Mouse (Mus musculus): ENCODE data around the gene Tmem135. TPM values are rescaled to one million over a fixed set of nuclear protein-coding genes. Genes with fewer than 3 reads are reported as not detected.

The Tmem135 gene
- polyA plus RNA-seq, 1 experiment, result 30.9 TPM

GRCm38 (mm10) chr7:89222609-89223008 is 181.4 kb downstream of the Tmem135 start:
- Histone ChIP-seq H3K4me3 (ENCODE audit: insufficient read depth, low read length) (no peak overlapping the region), H3K27ac (ENCODE audit: insufficient read depth, low read length) (no peak overlapping the region), H3K4me1 (ENCODE audit: control insufficient read depth, insufficient read depth, low read length) (peaks cover 5% of the 10 kb centered on the region)
- TF ChIP-seq CTCF (IDR thresholded peaks at IDR 0.05; ENCODE audit: extremely low read depth, insufficient read depth, low read length), result no peak
- no peak for TF ChIP-seq POLR2A (IDR thresholded peaks at IDR 0.05; ENCODE audit: extremely low read depth, insufficient read depth, low read length)

- Histone ChIP-seq H3K27ac (ENCODE audit: insufficient read depth, low read length) (no peak overlapping the region), H3K4me3 (ENCODE audit: insufficient read depth, low read length) (no peak overlapping the region), H3K4me1 (ENCODE audit: control insufficient read depth, insufficient read depth, low read length) (no peaks in the 10 kb centered on the region)
- TF ChIP-seq POLR2A (IDR thresholded peaks at IDR 0.05; ENCODE audit: extremely low read depth, insufficient read depth, low read length) (no peak), CTCF (IDR thresholded peaks at IDR 0.05; ENCODE audit: extremely low read depth, insufficient read depth, low read length) (no peak)
Observed at GRCm38 (mm10) chr7:89216628-89217027, 187.4 kb downstream of the Tmem135 start.

- no peak overlapping the region for H3K27ac ChIP-seq (ENCODE audit: insufficient read depth, low read length)
- no peak overlapping the region for H3K4me3 ChIP-seq (ENCODE audit: insufficient read depth, low read length)
- TF ChIP-seq POLR2A (IDR thresholded peaks at IDR 0.05; ENCODE audit: extremely low read depth, insufficient read depth, low read length), result no peak
- TF ChIP-seq CTCF (IDR thresholded peaks at IDR 0.05; ENCODE audit: extremely low read depth, insufficient read depth, low read length), result no peak
- no peaks in the 10 kb centered on the region for H3K4me1 ChIP-seq (ENCODE audit: control insufficient read depth, insufficient read depth, low read length)
Observed at GRCm38 (mm10) chr7:89216118-89216517, 187.9 kb downstream of the Tmem135 start.

GRCm38 (mm10) chr7:89215714-89216113 is 188.3 kb downstream of the Tmem135 start:
- Histone ChIP-seq H3K27ac (ENCODE audit: insufficient read depth, low read length) (no peak overlapping the region), H3K4me1 (ENCODE audit: control insufficient read depth, insufficient read depth, low read length) (no peaks in the 10 kb centered on the region), H3K4me3 (ENCODE audit: insufficient read depth, low read length) (no peak overlapping the region)
- TF ChIP-seq POLR2A (IDR thresholded peaks at IDR 0.05; ENCODE audit: extremely low read depth, insufficient read depth, low read length) (no peak), CTCF (IDR thresholded peaks at IDR 0.05; ENCODE audit: extremely low read depth, insufficient read depth, low read length) (no peak)

GRCm38 (mm10) chr7:89210506-89210905 is 193.5 kb downstream of the Tmem135 start:
- Histone ChIP-seq H3K4me3 (ENCODE audit: insufficient read depth, low read length) (no peak overlapping the region), H3K4me1 (ENCODE audit: control insufficient read depth, insufficient read depth, low read length) (no peaks in the 10 kb centered on the region), H3K27ac (ENCODE audit: insufficient read depth, low read length) (no peak overlapping the region)
- TF ChIP-seq POLR2A (IDR thresholded peaks at IDR 0.05; ENCODE audit: extremely low read depth, insufficient read depth, low read length), result no peak
- no peak for TF ChIP-seq CTCF (IDR thresholded peaks at IDR 0.05; ENCODE audit: extremely low read depth, insufficient read depth, low read length)

- TF ChIP-seq CTCF (IDR thresholded peaks at IDR 0.05; ENCODE audit: extremely low read depth, insufficient read depth, low read length) (no peak), POLR2A (IDR thresholded peaks at IDR 0.05; ENCODE audit: extremely low read depth, insufficient read depth, low read length) (no peak)
Observed at GRCm38 (mm10) chr7:89206165-89206564, 197.9 kb downstream of the Tmem135 start.

GRCm38 (mm10) chr7:89205402-89205801 is 198.6 kb downstream of the Tmem135 start:
- H3K4me1 ChIP-seq (ENCODE audit: control insufficient read depth, insufficient read depth, low read length), result no peaks in the 10 kb centered on the region; the same call in 1 of the 2 replicates
- no peak overlapping the region for H3K27ac ChIP-seq (ENCODE audit: insufficient read depth, low read length)
- no peak overlapping the region for H3K4me3 ChIP-seq (ENCODE audit: insufficient read depth, low read length)
- TF ChIP-seq POLR2A (IDR thresholded peaks at IDR 0.05; ENCODE audit: extremely low read depth, insufficient read depth, low read length), result no peak
- TF ChIP-seq CTCF (IDR thresholded peaks at IDR 0.05; ENCODE audit: extremely low read depth, insufficient read depth, low read length), result no peak

More at GRCm38 (mm10) chr7:89206165-89206564, 197.9 kb downstream of the Tmem135 start:
- H3K4me1 ChIP-seq (ENCODE audit: control insufficient read depth, insufficient read depth, low read length), result no peaks in the 10 kb centered on the region; the same call in 1 of the 2 replicates
- no peak overlapping the region for H3K27ac ChIP-seq (ENCODE audit: insufficient read depth, low read length)
- H3K4me3 ChIP-seq (ENCODE audit: insufficient read depth, low read length), result no peak overlapping the region

GRCm38 (mm10) chr7:89203144-89203543 is 200.9 kb downstream of the Tmem135 start:
- no peak overlapping the region for H3K4me3 ChIP-seq (ENCODE audit: insufficient read depth, low read length)
- TF ChIP-seq POLR2A (IDR thresholded peaks at IDR 0.05; ENCODE audit: extremely low read depth, insufficient read depth, low read length), result no peak
- no peak for TF ChIP-seq CTCF (IDR thresholded peaks at IDR 0.05; ENCODE audit: extremely low read depth, insufficient read depth, low read length)
- no peaks in the 10 kb centered on the region; the same call in 1 of the 2 replicates for H3K4me1 ChIP-seq (ENCODE audit: control insufficient read depth, insufficient read depth, low read length)
- H3K27ac ChIP-seq (ENCODE audit: insufficient read depth, low read length), result no peak overlapping the region

- no peak for TF ChIP-seq POLR2A (IDR thresholded peaks at IDR 0.05; ENCODE audit: extremely low read depth, insufficient read depth, low read length)
- TF ChIP-seq CTCF (IDR thresholded peaks at IDR 0.05; ENCODE audit: extremely low read depth, insufficient read depth, low read length), result no peak
- Histone ChIP-seq H3K27ac (ENCODE audit: insufficient read depth, low read length) (no peak overlapping the region), H3K4me1 (ENCODE audit: control insufficient read depth, insufficient read depth, low read length) (no peaks in the 10 kb centered on the region; the same call in 1 of the 2 replicates), H3K4me3 (ENCODE audit: insufficient read depth, low read length) (no peak overlapping the region)
Observed at GRCm38 (mm10) chr7:89201954-89202353, 202.1 kb downstream of the Tmem135 start.

GRCm38 (mm10) chr7:89198499-89198898 is 205.5 kb downstream of the Tmem135 start:
- TF ChIP-seq POLR2A (IDR thresholded peaks at IDR 0.05; ENCODE audit: extremely low read depth, insufficient read depth, low read length) (no peak), CTCF (IDR thresholded peaks at IDR 0.05; ENCODE audit: extremely low read depth, insufficient read depth, low read length) (no peak)
- no peaks in the 10 kb centered on the region for H3K4me1 ChIP-seq (ENCODE audit: control insufficient read depth, insufficient read depth, low read length)
- H3K27ac ChIP-seq (ENCODE audit: insufficient read depth, low read length), result no peak overlapping the region
- H3K4me3 ChIP-seq (ENCODE audit: insufficient read depth, low read length), result no peak overlapping the region
